Mouse (Mus musculus) urinary bladder, postnatal 14 days (tissue): ENCODE results near the gene Cops2.

Experiments used
- DNase-seq: peaks from one replicate; pipeline ENCODE4 v3.0.0; 2021; ENCODE audit warnings: low spot score

Cops2 gene

GRCm38 (mm10) chr2:125781978-125782718 lies 76.8 kb downstream of the Cops2 start:
- no peak for DNase-seq

- no peak for DNase-seq
These were observed 77.9 kb downstream of the Cops2 start for GRCm38 (mm10) chr2:125781006-125781405.
